Mouse (Mus musculus) kidney, embryonic 16.5 days (tissue): Measurements from ENCODE around the gene Krtap31-2. TPM values are rescaled to one million over a fixed set of nuclear protein-coding genes. Genes with fewer than 3 reads are reported as not detected.

ENCODE experiments used
- ATAC-seq: fragments of 200-750 bp; cut with Nextera tagmentation; 2 replicates; pipeline ENCODE4 v1.8.0; 2017; ENCODE audit warnings: moderate TSS enrichment; ENCODE audit not compliant: low FRiP score, low TSS enrichment
- H3K27ac ChIP-seq: fragments of 300-500 bp; sonication (generic); 2 replicates; pipeline ENCODE4 v1.5.1; 2014; ENCODE audit warnings: low read length
- H3K27me3 ChIP-seq: fragments of 300-500 bp; sonication (generic); 2 replicates; pipeline ENCODE4 v1.6.1; 2014; ENCODE audit warnings: low read length, control low read depth, mixed read lengths; ENCODE audit not compliant: insufficient read depth
- H3K36me3 ChIP-seq: fragments of 300-500 bp; sonication (generic); 2 replicates; pipeline ENCODE4 v1.6.1; 2014; ENCODE audit warnings: low read length, control low read depth, mixed read lengths; ENCODE audit not compliant: insufficient read depth
- H3K4me1 ChIP-seq: fragments of 300-500 bp; sonication (generic); 2 replicates; pipeline ENCODE4 v1.6.1; 2014; ENCODE audit warnings: low read length, control low read depth, mixed read lengths; ENCODE audit not compliant: insufficient read depth
- H3K4me2 ChIP-seq: fragments of 300-500 bp; sonication (generic); replicated peaks from 2 replicates; pipeline ENCODE4 v1.6.1; 2014; ENCODE audit warnings: low read depth, low read length
- H3K4me3 ChIP-seq: fragments of 300-500 bp; sonication (generic); 2 replicates; pipeline ENCODE4 v1.5.1; 2014; ENCODE audit warnings: mild to moderate bottlenecking, low read length
- H3K9ac ChIP-seq: fragments of 300-500 bp; sonication (generic); replicated peaks from 2 replicates; pipeline ENCODE4 v1.6.1; 2014; ENCODE audit warnings: low read length
- H3K9me3 ChIP-seq: fragments of 300-500 bp; sonication (generic); 2 replicates; pipeline ENCODE4 v1.6.1; 2016; ENCODE audit warnings: low read length, control low read depth
- WGBS: fragments of 180-500 bp; shearing (Covaris S2); extraction: QIAGEN DNeasy Blood & Tissue Kit; methylation state at CpG from one replicate; pipeline ENCODE4 v1.1.7; 2014; 5-methylcytosine and 5-hydroxymethylcytosine counted together
- polyA plus RNA-seq: library from polyadenylated mRNA; unstranded; fragments of >200 nt; fragmentation: Nextera tagmentation; extraction: Ambion mirVana; gene quantifications from 2 replicates; pipeline ENCODE4 v1.2.1, GENCODE M21; 2015

Krtap31-2 gene
- polyA plus RNA-seq, 1 experiment from 2014 or later = not detected

DNA sequence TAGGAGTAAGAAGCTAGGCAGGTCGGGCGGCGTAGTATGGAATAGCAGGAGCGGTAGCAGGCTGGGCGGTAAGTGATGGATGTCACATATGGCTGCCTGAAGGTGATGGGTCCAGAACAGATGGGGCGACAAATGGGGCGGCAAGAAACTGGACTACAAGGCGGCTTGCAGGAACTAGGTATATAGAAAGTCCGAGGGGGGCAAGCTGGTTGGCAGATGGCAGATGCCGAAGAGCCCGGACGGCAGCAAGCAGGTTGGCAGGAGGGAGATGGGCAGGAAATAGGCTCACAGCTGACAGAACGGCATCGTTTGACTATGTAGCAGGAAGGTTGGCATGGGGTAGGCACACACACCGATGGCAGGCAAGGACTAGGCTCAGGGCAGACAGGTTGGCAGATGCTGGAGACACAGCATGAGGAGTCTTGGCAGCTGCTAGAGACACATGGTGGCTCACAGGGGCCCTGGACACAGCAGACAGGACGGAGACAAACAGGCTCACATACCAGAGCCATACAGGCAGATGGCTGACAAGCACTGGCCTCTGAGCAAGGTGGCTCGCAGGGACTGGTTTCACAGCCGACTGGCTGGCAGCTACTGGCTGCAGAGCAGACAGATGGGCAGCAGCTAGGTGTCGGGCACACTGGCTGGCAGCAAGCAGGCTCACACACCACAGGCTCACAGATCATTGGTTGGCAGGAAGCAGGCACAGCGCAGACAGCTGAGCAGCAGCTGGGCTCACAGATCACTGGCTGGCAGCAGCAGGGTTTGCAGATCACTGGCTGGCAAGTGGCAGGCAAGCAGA lies 49.4 kb downstream of the Krtap31-2 start:
- Histone ChIP-seq H3K4me3 (no peak overlapping the region), H3K4me2 (no peak overlapping the region), H3K9ac (no peak overlapping the region), H3K4me1 (no peaks in the 10 kb centered on the region), H3K36me3 (no peaks in the 10 kb centered on the region), H3K27ac (no peak overlapping the region), H3K9me3 (no peaks in the 10 kb centered on the region), H3K27me3 (no peaks in the 10 kb centered on the region)
- no peak for ATAC-seq
- WGBS = 75% methylated on average over 20 of the region's 20 CpGs

DNA sequence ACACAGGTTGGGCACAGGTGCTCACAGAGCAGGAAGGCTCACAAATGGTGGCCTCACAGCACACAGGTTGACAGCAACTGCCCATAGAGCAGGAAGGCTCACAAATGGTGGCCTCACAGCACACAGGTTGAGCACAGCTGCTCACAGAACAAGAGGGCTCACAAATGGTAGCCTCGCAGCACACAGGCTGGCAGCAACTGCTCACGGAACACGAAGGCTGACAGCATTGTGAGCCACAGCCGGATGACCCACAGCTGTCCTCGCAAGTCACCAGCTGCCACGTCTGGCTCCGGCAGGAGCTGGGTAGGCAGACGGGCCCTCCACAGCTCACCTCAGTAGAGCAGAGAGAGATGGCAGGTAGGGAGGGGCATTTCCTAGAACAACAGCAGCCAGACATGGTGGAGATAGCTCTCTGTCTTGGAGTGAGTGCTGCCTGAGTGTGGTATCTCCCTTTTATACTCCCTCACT lies 50.1 kb downstream of the Krtap31-2 start, which contains the start of gene Krtap16-1:
Krtap16-1 (minus strand) TSS at position 418 of the 468 bp plus-strand sequence.
- Histone ChIP-seq H3K27ac (no peak within 1 kb of the TSS), H3K36me3 (no peaks in the 10 kb centered on the region), H3K4me2 (no peak within 1 kb of the TSS), H3K9me3 (no peaks in the 10 kb centered on the region), H3K9ac (no peak within 1 kb of the TSS), H3K4me1 (no peaks in the 10 kb centered on the region), H3K27me3 (no peaks in the 10 kb centered on the region), H3K4me3 (no peak within 1 kb of the TSS)
- WGBS = 66% methylated on average over 8 of the region's 8 CpGs
- ATAC-seq = no peak

Other genes with a start within 250 kb of the Krtap31-2 start
- gene Gm14190, start 245.6 kb upstream of the Krtap31-2 start, polyA plus RNA-seq = not detected in 2 replicates
- not detected in 2 replicates for gene Gm14180, start 202.0 kb upstream of the Krtap31-2 start, polyA plus RNA-seq
- gene Gm11595, start 163.4 kb upstream of the Krtap31-2 start, polyA plus RNA-seq = not detected in 2 replicates
- gene Krtap4-8, start 155.6 kb upstream of the Krtap31-2 start, polyA plus RNA-seq = not detected in 2 replicates
- not detected in 2 replicates for gene Krtap4-9, start 151.1 kb upstream of the Krtap31-2 start, polyA plus RNA-seq
- not detected in 2 replicates for gene Gm11596, start 142.8 kb upstream of the Krtap31-2 start, polyA plus RNA-seq
- not detected in 2 replicates for gene Gm11569, start 137.4 kb upstream of the Krtap31-2 start, polyA plus RNA-seq
- gene Gm11554, start 131.8 kb upstream of the Krtap31-2 start, polyA plus RNA-seq = not detected in 2 replicates
- not detected in 2 replicates for gene Krtap4-13, start 126.4 kb upstream of the Krtap31-2 start, polyA plus RNA-seq
- not detected in 2 replicates for gene Gm11564, start 120.6 kb upstream of the Krtap31-2 start, polyA plus RNA-seq
- not detected in 2 replicates for gene 2300003K06Rik, start 98.2 kb upstream of the Krtap31-2 start, polyA plus RNA-seq
- not detected in 2 replicates for gene Krtap4-16, start 84.7 kb upstream of the Krtap31-2 start, polyA plus RNA-seq
- gene Gm11568, start 78.4 kb upstream of the Krtap31-2 start, polyA plus RNA-seq = not detected in 2 replicates
- not detected in 2 replicates for gene Gm11559, start 71.8 kb upstream of the Krtap31-2 start, polyA plus RNA-seq
- gene Krtap9-1, start 62.9 kb upstream of the Krtap31-2 start, polyA plus RNA-seq = not detected in 2 replicates
- not detected in 2 replicates for gene Gm11567, start 57.1 kb upstream of the Krtap31-2 start, polyA plus RNA-seq
- gene Krtap31-1, start 28.4 kb upstream of the Krtap31-2 start, polyA plus RNA-seq = not detected in 2 replicates
- not detected in 2 replicates for gene Gm11565, start 21.5 kb upstream of the Krtap31-2 start, polyA plus RNA-seq
- not detected in 2 replicates for gene Krtap9-5, start 12.2 kb downstream of the Krtap31-2 start, polyA plus RNA-seq
- not detected in 2 replicates for gene Krtap29-1, start 42.8 kb downstream of the Krtap31-2 start, polyA plus RNA-seq
- not detected in 2 replicates for gene Krtap16-1, start 50.3 kb downstream of the Krtap31-2 start, polyA plus RNA-seq
- not detected in 2 replicates for gene Krtap17-1, start 57.7 kb downstream of the Krtap31-2 start, polyA plus RNA-seq
- not detected in 2 replicates for gene Krt33a, start 79.9 kb downstream of the Krtap31-2 start, polyA plus RNA-seq
- 0.10 TPM in 1 of 2 replicates, not detected in the other for gene Krt33b, start 93.6 kb downstream of the Krtap31-2 start, polyA plus RNA-seq
- not detected in 2 replicates for gene Krt34, start 105.3 kb downstream of the Krtap31-2 start, polyA plus RNA-seq
- gene Krt31, start 114.3 kb downstream of the Krtap31-2 start, polyA plus RNA-seq = not detected in 2 replicates
- gene Krt32, start 151.9 kb downstream of the Krtap31-2 start, polyA plus RNA-seq = not detected in 2 replicates
- gene Krt35, start 159.9 kb downstream of the Krtap31-2 start, polyA plus RNA-seq = not detected in 2 replicates
- gene Krt36, start 169.3 kb downstream of the Krtap31-2 start, polyA plus RNA-seq = 1.1 and 1.6 TPM in 2 replicates
- gene Krt13, start 185.3 kb downstream of the Krtap31-2 start, polyA plus RNA-seq = 0.36 and 0.37 TPM in 2 replicates
- gene Krt15, start 199.6 kb downstream of the Krtap31-2 start, polyA plus RNA-seq = 1.3 and 3.8 TPM in 2 replicates
- gene Krt19, start 212.4 kb downstream of the Krtap31-2 start, polyA plus RNA-seq = 96.4 and 105 TPM in 2 replicates